Mouse (Mus musculus) urinary bladder, postnatal 10 days (tissue): ENCODE results near the gene Myo1d.

Experiments
- DNase-seq: peaks from one replicate; pipeline ENCODE4 v3.0.0; 2022; ENCODE audit warnings: low spot score

Myo1d gene

DNA sequence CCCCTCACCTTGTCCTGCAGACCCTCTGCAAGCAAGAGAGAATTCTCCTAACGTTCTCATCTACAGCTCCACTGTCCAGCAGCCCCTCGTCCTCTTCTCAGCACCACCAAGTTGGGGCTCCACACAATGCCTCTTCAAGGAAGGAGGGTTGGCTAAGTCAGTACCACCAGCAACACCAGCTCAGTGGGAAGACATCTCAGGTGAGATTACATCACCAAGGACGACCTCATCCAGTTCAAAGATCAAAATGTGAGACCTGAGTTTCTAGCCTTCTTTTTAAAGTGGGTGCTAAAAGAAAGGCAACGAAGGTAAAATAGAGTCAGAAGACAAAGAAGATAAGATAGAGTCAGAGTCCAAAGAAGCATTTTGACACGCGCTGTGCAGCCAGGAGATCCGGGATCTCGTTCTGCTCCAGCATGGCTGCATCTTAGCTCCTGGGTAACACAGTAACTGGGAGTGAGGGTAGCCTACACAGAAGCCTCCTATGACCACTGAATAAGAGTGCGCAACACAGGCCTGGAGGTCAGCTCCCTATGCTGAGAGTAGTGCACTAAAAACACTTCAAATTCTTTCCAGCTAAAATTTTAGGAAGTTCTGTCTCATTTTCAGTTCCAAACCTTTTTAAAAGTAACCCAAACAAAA lies 56.3 kb downstream of the Myo1d start:
- DNase-seq, result no peak

DNA sequence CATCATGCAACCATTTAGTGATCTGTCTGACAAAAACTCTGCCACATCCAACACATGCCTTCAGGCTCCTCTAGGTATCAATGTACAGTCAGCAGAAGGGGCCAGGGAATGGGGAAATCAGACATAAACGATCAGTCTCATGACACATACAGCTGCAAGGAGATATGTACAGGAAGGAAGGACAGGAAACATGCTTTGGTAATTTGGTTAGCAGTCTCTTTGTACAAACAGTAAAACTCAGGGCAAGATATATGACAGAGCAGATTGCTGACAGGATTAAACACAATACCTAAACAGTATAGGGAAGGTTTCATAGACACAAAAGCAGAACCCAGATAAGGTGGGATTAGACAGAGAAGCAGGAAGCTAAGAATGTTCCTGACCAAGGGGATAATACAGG lies 60.8 kb downstream of the Myo1d start:
- no peak for DNase-seq

- DNase-seq, result no peak
Measured at GRCm38 (mm10) chr11:80718036-80718435, 61.8 kb downstream of the Myo1d start.

DNA sequence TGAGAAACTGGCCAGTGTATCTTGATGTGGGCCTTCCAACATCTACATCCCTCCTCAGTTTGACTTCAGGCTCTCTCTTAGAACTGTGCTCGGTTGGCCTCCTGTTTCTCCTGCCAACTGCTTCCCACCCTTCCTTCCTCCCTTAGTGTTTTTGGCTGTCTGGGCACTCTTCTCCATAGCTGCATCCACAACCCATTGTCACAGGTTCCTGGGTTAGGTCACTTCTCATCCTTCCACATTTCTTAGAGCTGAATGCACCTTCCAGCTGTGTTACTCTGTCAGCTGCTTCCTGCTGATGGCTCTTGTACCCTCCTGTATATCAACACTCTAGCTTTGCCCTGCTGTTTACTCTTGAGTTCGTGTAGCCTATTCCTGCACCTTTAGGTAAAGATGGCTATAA lies 64.7 kb downstream of the Myo1d start:
- no peak for DNase-seq

- no peak for DNase-seq
Measured at GRCm38 (mm10) chr11:80713705-80714104, 66.1 kb downstream of the Myo1d start.

DNA sequence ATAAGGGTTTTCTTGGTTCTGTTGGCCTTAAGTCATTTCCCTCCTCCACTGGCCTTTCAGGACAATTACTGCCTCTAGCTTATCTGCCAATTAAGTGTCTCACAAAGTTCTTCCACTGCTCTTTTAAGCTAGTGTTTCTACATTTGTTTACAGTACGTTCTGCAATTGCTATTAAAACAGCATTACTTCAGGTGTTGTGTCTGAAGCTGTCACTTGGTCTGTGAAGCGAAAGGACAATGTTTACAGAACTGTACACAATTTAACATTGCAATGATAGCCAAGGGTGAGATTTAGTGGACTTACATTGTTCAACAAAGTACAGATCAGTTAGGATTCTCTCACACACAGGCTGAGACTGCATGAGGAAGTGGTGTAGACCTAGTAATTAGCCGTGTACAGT lies 67.6 kb downstream of the Myo1d start:
- DNase-seq, result no peak

- no peak for DNase-seq
Measured at GRCm38 (mm10) chr11:80711336-80711735, 68.5 kb downstream of the Myo1d start.

GRCm38 (mm10) chr11:80700611-80701010 lies 79.2 kb downstream of the Myo1d start:
- no peak for DNase-seq

DNA sequence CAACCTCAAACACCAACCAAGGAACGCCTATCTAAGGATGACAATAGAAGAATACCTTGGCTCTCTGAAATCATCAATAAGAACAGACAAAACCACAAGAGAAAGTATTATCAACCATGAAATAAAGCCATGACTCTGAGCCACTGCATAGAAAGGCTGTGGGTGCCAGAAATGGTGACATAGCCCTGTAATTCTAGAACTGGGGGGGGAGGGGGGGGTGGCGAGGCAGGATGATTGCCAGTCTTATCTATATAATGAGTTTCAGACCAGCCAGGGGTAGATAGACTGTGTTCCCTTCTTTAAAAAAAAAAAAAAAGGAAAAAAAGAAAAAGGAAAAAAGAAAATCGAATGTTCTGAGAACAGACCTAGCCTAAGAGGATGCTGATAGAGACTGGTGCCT lies 81.1 kb downstream of the Myo1d start:
- DNase-seq, result no peak

GRCm38 (mm10) chr11:80696350-80696749 lies 83.5 kb downstream of the Myo1d start:
- no peak for DNase-seq

DNA sequence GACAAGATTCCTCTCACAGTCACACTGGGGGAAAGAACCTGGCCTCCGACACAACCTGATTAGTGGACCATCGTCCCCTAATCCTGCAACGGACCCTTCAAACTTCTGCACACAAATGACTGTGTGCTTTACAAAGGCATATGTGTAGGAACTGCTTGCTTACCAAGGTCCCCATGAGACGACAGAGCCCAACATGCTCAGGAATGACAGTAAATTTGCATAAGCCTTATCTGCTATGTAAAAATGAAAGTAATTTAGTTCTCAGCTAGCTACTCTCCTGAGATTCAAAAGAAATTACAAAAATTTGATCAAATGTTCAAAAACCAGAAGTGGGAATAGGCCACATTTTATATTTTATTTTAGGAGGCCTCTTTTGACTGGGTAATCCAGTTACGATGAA lies 95.2 kb downstream of the Myo1d start:
- no peak for DNase-seq

DNA sequence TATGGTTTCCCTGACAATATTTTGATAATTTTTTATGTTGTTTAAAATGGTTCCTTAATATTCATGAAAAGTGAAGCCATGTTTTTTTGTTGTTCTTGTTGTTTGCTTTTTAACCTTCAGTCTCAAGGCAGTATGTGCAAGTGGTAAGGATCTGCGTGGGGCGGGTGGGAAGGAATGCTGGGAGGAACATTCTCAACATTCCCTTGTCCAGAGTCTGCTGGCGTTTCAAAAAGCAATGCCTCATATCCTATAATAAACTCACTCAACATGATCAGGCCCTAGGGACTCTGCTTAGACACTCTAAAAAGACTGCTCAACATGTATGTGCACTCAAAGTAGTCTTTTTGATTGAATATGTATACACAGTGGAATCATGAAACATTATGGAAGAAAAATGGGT lies 97.1 kb downstream of the Myo1d start:
- no peak for DNase-seq

DNA sequence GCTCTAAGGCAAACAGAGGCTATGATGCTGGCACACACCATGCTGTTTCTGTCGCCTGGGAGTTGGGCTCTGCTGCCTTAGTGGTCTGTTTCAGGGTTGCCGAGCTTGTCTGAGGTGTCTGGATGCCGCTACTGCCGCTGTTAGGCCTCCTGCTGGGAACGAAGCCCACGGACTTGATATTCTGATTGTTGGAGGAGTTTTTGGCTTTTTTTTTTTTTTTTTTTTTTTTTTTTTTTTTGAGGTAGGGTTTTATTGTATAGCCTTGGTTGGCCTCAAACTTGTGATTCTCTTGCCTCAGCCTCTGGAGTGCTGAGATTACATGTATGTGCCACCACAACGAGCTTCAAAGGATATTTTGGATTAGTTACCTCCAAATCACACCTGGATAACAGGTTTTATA lies 106.8 kb downstream of the Myo1d start:
- DNase-seq, result no peak

GRCm38 (mm10) chr11:80670391-80670790 lies 109.4 kb downstream of the Myo1d start:
- DNase-seq, result no peak

GRCm38 (mm10) chr11:80669934-80670333 lies 109.9 kb downstream of the Myo1d start:
- DNase-seq, result no peak

GRCm38 (mm10) chr11:80666211-80666610 lies 113.6 kb downstream of the Myo1d start:
- DNase-seq, result no peak

GRCm38 (mm10) chr11:80664261-80664660 lies 115.6 kb downstream of the Myo1d start:
- DNase-seq, result no peak

- DNase-seq, result no peak
Measured at GRCm38 (mm10) chr11:80645111-80645510, 134.7 kb downstream of the Myo1d start.

GRCm38 (mm10) chr11:80628992-80629865 lies 150.6 kb downstream of the Myo1d start:
- DNase-seq, result no peak

DNA sequence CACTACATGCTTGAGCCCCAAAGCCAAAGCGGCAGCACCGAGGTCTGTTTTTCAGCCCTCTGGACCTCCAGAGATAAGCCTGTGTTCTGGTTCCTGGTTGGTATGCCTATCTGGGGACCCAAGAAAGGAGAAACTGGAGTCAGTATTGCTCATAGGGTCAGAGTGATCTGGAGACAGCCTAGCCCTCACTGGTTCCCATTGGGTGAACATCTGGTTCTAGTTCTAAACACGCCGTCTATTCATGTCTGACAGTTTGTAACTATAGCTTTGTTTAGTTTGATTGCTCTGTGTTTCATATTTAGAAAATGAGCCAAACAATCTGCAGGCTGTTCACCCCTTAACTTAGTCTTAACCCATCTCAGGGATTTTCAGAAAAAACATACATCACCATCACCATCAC lies 151.2 kb downstream of the Myo1d start:
- DNase-seq, result no peak

- DNase-seq, result no peak
Measured at GRCm38 (mm10) chr11:80623038-80623380, 156.8 kb downstream of the Myo1d start.

GRCm38 (mm10) chr11:80622233-80623037 lies 157.4 kb downstream of the Myo1d start:
- DNase-seq, result no peak
